Mouse (Mus musculus): ENCODE measurements around the gene Fev. TPM values are rescaled to one million over a fixed set of nuclear protein-coding genes. Genes with fewer than 3 reads are reported as not detected.

The Fev gene
- total RNA-seq, 2 experiments from 2014 or later = not detected

- intact Hi-C loops (cut with DNase I) = no loop called here
- H3K4me3 ChIP-seq = peak overlapping the region; percentile 19; the same call in 1 of the 2 replicates
- DNase-seq (ENCODE audit: extremely low spot score in 1 of 2, low spot score in 2 of 2) = peak; percentile 45 to 53
- no peak for TF ChIP-seq CTCF (IDR thresholded peaks at IDR 0.05)
- H3K27ac ChIP-seq = peak overlapping the region; percentile 94
Measured at GRCm38 (mm10) chr1:74851001-74851775, 34.0 kb downstream of the Fev start.

GRCm38 (mm10) chr1:74850251-74850650, 35.0 kb downstream of the Fev start:
- peak; percentile 73 to 80 for DNase-seq (ENCODE audit: extremely low spot score in 1 of 2, low spot score in 2 of 2)
- H3K4me3 ChIP-seq = peak overlapping the region; percentile 19; the same call in 1 of the 2 replicates
- peak overlapping the region; percentile 94 for H3K27ac ChIP-seq
- TF ChIP-seq CTCF (IDR thresholded peaks at IDR 0.05) = no peak
- intact Hi-C loops (cut with DNase I) = loop anchor here (1.0 kb wide), 1 partner anchor 20 kb away; no protein-coding TSS in a partner anchor

DNA sequence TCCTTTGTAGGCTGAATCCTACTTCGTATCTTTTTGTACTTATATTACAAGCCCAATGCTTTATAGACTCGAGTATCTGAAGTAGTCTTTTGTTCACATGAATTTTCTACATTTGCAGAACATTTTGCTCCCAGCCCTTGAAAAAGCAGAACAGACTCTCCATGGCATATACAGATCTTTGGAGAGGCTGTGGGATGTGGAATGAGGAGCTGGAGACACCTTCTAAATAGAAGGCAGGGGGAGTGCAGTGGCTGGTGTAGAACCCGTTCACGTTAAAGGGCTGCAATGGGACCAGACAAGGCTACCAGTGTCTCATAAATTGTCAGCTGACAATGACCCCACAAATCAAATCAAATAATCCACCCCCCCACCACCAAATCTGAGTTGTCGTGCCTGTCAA, 36.3 kb downstream of the Fev start:
- TF ChIP-seq CTCF (IDR thresholded peaks at IDR 0.05) = no peak
- no peak for DNase-seq (ENCODE audit: extremely low spot score in 1 of 2, low spot score in 2 of 2)
- no peak overlapping the region for H3K4me3 ChIP-seq
- intact Hi-C loops (cut with DNase I) = no loop called here
- peak overlapping the region; percentile 94 for H3K27ac ChIP-seq

GRCm38 (mm10) chr1:74846341-74846740, 38.9 kb downstream of the Fev start:
- no peak overlapping the region for H3K4me3 ChIP-seq
- TF ChIP-seq CTCF (IDR thresholded peaks at IDR 0.05) = no peak
- no peak overlapping the region for H3K27ac ChIP-seq
- intact Hi-C loops (cut with DNase I) = no loop called here
- no peak for DNase-seq (ENCODE audit: extremely low spot score in 1 of 2, low spot score in 2 of 2)

DNA sequence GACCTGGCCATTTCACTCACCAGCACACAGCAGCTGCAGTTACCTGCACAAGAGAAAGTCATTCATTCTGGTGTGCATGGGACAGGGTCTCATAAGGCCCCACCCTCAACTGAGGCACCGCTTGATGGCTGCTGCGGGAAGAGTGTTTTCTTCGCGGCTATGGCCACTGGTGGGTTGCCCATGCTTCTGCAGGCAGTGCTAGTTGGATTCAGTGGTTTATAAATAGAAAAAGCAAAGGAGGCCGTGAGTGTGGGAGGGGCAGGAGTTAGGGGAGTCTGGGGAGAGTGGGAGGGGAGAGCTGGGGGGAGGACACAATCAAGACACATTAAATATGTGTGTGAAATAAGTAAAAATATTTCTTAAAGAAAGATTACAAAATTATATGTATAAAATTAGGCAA, 42.1 kb downstream of the Fev start:
- no peak overlapping the region for H3K4me3 ChIP-seq
- no peak for TF ChIP-seq CTCF (IDR thresholded peaks at IDR 0.05)
- H3K27ac ChIP-seq = no peak overlapping the region
- DNase-seq (ENCODE audit: extremely low spot score in 1 of 2, low spot score in 2 of 2) = no peak
- intact Hi-C loops (cut with DNase I) = no loop called here

- intact Hi-C loops (cut with DNase I) = no loop called here
- TF ChIP-seq CTCF (IDR thresholded peaks at IDR 0.05) = no peak
- no peak overlapping the region for H3K27ac ChIP-seq
- H3K4me3 ChIP-seq = no peak overlapping the region
- no peak for DNase-seq (ENCODE audit: extremely low spot score in 1 of 2, low spot score in 2 of 2)
Measured at GRCm38 (mm10) chr1:74833255-74833654, 52.0 kb downstream of the Fev start.

Small RNAs within 50 kb of the gene (microRNA-seq; reads per million reads assigned to microRNA genes)
- 189 to 239 reads per million in 2 experiments for gene Mir375

Other genes with a start within 250 kb of the Fev start
- 10 to 100 TPM; 22.1 to 24.1 TPM for gene Ttll4, start 223.7 kb downstream of the Fev start, total RNA-seq (2021)
- gene Cyp27a1, start 171.8 kb downstream of the Fev start, total RNA-seq (2021) = 1 to 10 TPM; 1.7 to 4.5 TPM
- not detected for gene Prkag3, start 136.2 kb downstream of the Fev start, total RNA-seq (2021)
- 1 to 10 TPM; 2.1 to 4.7 TPM for gene Wnt6, start 113.5 kb downstream of the Fev start, total RNA-seq (2021)
- 10 to 100 TPM; 15.0 to 18.2 TPM for gene Wnt10a, start 93.9 kb downstream of the Fev start, total RNA-seq (2021)
- 100 to 1,000 TPM; 365 to 389 TPM for gene Cdk5r2, start 30.5 kb downstream of the Fev start, total RNA-seq (2021)
- not detected for gene Cryba2, start 7.7 kb upstream of the Fev start, total RNA-seq (2021)
- 1 to 10 TPM; 3.0 to 3.5 TPM for gene Cfap65, start 50.2 kb upstream of the Fev start, total RNA-seq (2021)
- gene Ihh, start 66.3 kb upstream of the Fev start, total RNA-seq (2021) = under 1 TPM; 0.45 to 0.72 TPM
- 1 to 10 TPM; 2.4 to 3.3 TPM for gene Nhej1, start 239.8 kb upstream of the Fev start, total RNA-seq (2021)
- gene Slc23a3, start 248.5 kb upstream of the Fev start, total RNA-seq (2021) = 1 to 10 TPM; 2.7 to 3.3 TPM